Mouse (Mus musculus): ENCODE data around the gene Ncf2. TPM values are rescaled to one million over a fixed set of nuclear protein-coding genes. Genes with fewer than 3 reads are reported as not detected.

Ncf2 gene
- polyA plus RNA-seq, 2 experiments = 5.2 to 6.8 TPM

DNA sequence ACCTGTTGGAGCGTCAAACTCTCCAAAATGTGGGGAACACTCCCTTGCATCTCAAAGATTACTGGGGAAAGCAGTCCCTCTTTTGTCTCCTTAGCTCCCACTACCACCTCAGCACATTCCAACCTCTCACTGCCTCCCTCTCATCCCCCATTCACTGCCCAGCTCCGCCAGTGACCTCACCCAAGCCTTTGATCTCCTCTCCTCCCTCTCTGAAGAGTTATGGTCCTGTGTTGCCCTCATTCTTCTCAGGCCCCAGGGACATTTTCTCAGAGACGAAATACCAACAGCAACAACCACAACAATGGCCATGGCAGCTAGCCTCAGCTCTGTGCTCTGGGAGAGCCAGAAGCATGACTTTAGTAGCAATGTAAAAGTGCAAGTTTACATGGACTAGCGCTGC is 8.7 kb upstream of the Ncf2 start:
- Histone ChIP-seq H3K4me3 (replicated peaks; ENCODE audit: low read length) (no peak overlapping the region), H3K27me3 (ENCODE audit: control insufficient read depth, insufficient read depth, low read length) (no peaks in the 10 kb centered on the region), H3K9ac (ENCODE audit: low read depth, low read length, severe bottlenecking) (no peak overlapping the region), H3K36me3 (ENCODE audit: control insufficient read depth, insufficient read depth, low read length) (no peaks in the 10 kb centered on the region), H3K4me2 (replicated peaks; ENCODE audit: low read depth, low read length, severe bottlenecking) (no peak overlapping the region), H3K9me3 (ENCODE audit: control insufficient read depth, low read length) (no peaks in the 10 kb centered on the region), H3K27ac (replicated peaks; ENCODE audit: low read depth, low read length) (no peak overlapping the region), H3K4me1 (ENCODE audit: control insufficient read depth, insufficient read depth, low read length) (no peaks in the 10 kb centered on the region)
- TF ChIP-seq POLR2A (IDR thresholded peaks at IDR 0.05; ENCODE audit: borderline replicate concordance, extremely low read depth, insufficient read depth, insufficient read length) = no peak
- 16% methylated on average over 4 of the region's 4 CpGs for WGBS
- DNase-seq (ENCODE audit: low spot score) (no peak), ATAC-seq (ENCODE audit: low FRiP score, low read depth) (no peak)

DNA sequence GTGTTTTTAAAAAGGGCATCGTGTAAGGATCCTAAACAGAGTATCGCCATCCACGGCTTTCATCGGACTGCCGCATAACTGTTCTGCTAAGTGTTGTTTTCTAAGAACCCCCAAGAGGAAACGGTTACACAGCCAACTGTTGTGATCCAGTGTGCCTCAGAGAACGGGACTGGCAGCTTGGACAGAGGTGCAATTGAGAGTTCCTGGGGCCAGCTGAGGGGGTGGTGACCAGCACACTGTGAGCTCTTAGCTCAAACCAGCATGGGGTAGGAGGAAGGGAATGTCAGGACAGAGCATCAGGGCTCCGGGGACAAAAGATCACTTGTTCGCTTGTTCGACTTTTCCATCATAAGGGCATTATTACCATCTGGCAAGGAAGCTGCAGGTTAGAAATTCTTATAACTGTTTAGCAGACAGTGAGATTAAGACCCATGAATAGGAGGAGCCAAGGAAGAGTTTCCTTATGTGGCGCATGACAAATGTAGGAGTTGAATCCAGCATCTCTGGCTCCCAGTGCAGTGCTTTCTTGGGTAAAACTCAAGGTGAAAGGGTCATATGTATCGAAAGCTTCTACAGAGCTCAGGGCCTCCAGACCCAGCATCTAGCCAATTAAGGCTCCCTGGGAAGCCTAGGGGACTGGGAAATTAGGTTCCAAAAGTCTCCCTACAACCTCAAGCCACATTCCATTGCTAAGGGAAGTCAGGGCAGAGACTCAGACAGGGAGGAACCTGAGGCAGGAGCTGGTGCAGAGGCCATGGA is 7.1 kb upstream of the Ncf2 start:
- H3K9me3 ChIP-seq (ENCODE audit: control insufficient read depth, low read length) = no peaks in the 10 kb centered on the region
- no peak overlapping the region; the same call in 1 of the 2 replicates for H3K27ac ChIP-seq (replicated peaks; ENCODE audit: low read depth, low read length)
- 50% methylated on average over 12 of the region's 12 CpGs for WGBS
- 0 out of 2 replicates have a peak, but pooled peaks have one; percentile 29 for ATAC-seq (ENCODE audit: low FRiP score, low read depth)
- H3K27me3 ChIP-seq (ENCODE audit: control insufficient read depth, insufficient read depth, low read length) = no peaks in the 10 kb centered on the region
- H3K36me3 ChIP-seq (ENCODE audit: control insufficient read depth, insufficient read depth, low read length) = no peaks in the 10 kb centered on the region
- no peaks in the 10 kb centered on the region for H3K4me1 ChIP-seq (ENCODE audit: control insufficient read depth, insufficient read depth, low read length)
- H3K4me2 ChIP-seq (replicated peaks; ENCODE audit: low read depth, low read length, severe bottlenecking) = no peak overlapping the region
- no peak overlapping the region for H3K4me3 ChIP-seq (replicated peaks; ENCODE audit: low read length)
- no peak for TF ChIP-seq POLR2A (IDR thresholded peaks at IDR 0.05; ENCODE audit: borderline replicate concordance, extremely low read depth, insufficient read depth, insufficient read length)
- peak; percentile 38 for DNase-seq (ENCODE audit: low spot score)
- H3K9ac ChIP-seq (ENCODE audit: low read depth, low read length, severe bottlenecking) = no peak overlapping the region

- WGBS = 59% methylated on average over 6 of the region's 6 CpGs
- no peaks in the 10 kb centered on the region for H3K27me3 ChIP-seq (ENCODE audit: control insufficient read depth, insufficient read depth, low read length)
- DNase-seq (ENCODE audit: low spot score) (no peak), ATAC-seq (ENCODE audit: low FRiP score, low read depth) (no peak)
- no peaks in the 10 kb centered on the region for H3K4me1 ChIP-seq (ENCODE audit: control insufficient read depth, insufficient read depth, low read length)
- no peaks in the 10 kb centered on the region for H3K36me3 ChIP-seq (ENCODE audit: control insufficient read depth, insufficient read depth, low read length)
- no peak overlapping the region for H3K9ac ChIP-seq (ENCODE audit: low read depth, low read length, severe bottlenecking)
- no peak overlapping the region for H3K4me3 ChIP-seq (replicated peaks; ENCODE audit: low read length)
- no peak overlapping the region for H3K27ac ChIP-seq (replicated peaks; ENCODE audit: low read depth, low read length)
- no peak overlapping the region for H3K4me2 ChIP-seq (replicated peaks; ENCODE audit: low read depth, low read length, severe bottlenecking)
- H3K9me3 ChIP-seq (ENCODE audit: control insufficient read depth, low read length) = no peaks in the 10 kb centered on the region
- no peak for TF ChIP-seq POLR2A (IDR thresholded peaks at IDR 0.05; ENCODE audit: borderline replicate concordance, extremely low read depth, insufficient read depth, insufficient read length)
These were observed 6.4 kb upstream of the Ncf2 start for GRCm38 (mm10) chr1:152793495-152794130.

GRCm38 (mm10) chr1:152795688-152796255 is 4.2 kb upstream of the Ncf2 start:
- Histone ChIP-seq H3K9me3 (ENCODE audit: control insufficient read depth, low read length) (no peaks in the 10 kb centered on the region), H3K4me1 (ENCODE audit: control insufficient read depth, insufficient read depth, low read length) (0 out of 2 replicates have a peak, but pooled peaks cover 2% of the 10 kb centered on the region), H3K36me3 (ENCODE audit: control insufficient read depth, insufficient read depth, low read length) (no peaks in the 10 kb centered on the region), H3K27ac (replicated peaks; ENCODE audit: low read depth, low read length) (no peak overlapping the region), H3K4me2 (replicated peaks; ENCODE audit: low read depth, low read length, severe bottlenecking) (no peak overlapping the region), H3K4me3 (replicated peaks; ENCODE audit: low read length) (no peak overlapping the region), H3K9ac (ENCODE audit: low read depth, low read length, severe bottlenecking) (no peak overlapping the region), H3K27me3 (ENCODE audit: control insufficient read depth, insufficient read depth, low read length) (no peaks in the 10 kb centered on the region)
- TF ChIP-seq POLR2A (IDR thresholded peaks at IDR 0.05; ENCODE audit: borderline replicate concordance, extremely low read depth, insufficient read depth, insufficient read length) = no peak
- 77% methylated on average over 8 of the region's 8 CpGs for WGBS
- no peak for ATAC-seq (ENCODE audit: low FRiP score, low read depth)
- no peak for DNase-seq (ENCODE audit: low spot score)

GRCm38 (mm10) chr1:152796683-152797263 is 3.2 kb upstream of the Ncf2 start:
- ATAC-seq (ENCODE audit: low FRiP score, low read depth) = no peak
- Histone ChIP-seq H3K27ac (replicated peaks; ENCODE audit: low read depth, low read length) (no peak overlapping the region), H3K4me3 (replicated peaks; ENCODE audit: low read length) (no peak overlapping the region), H3K9ac (ENCODE audit: low read depth, low read length, severe bottlenecking) (no peak overlapping the region), H3K9me3 (ENCODE audit: control insufficient read depth, low read length) (no peaks in the 10 kb centered on the region), H3K36me3 (ENCODE audit: control insufficient read depth, insufficient read depth, low read length) (no peaks in the 10 kb centered on the region), H3K4me1 (ENCODE audit: control insufficient read depth, insufficient read depth, low read length) (0 out of 2 replicates have a peak, but pooled peaks cover 2% of the 10 kb centered on the region), H3K4me2 (replicated peaks; ENCODE audit: low read depth, low read length, severe bottlenecking) (no peak overlapping the region), H3K27me3 (ENCODE audit: control insufficient read depth, insufficient read depth, low read length) (no peaks in the 10 kb centered on the region)
- no peak for DNase-seq (ENCODE audit: low spot score)
- WGBS = 81% methylated on average over 8 of the region's 8 CpGs
- TF ChIP-seq POLR2A (IDR thresholded peaks at IDR 0.05; ENCODE audit: borderline replicate concordance, extremely low read depth, insufficient read depth, insufficient read length) = no peak

All from limb, embryonic 14.5 days (tissue).